Mouse (Mus musculus) stomach, embryonic 16.5 days (tissue): ENCODE data around the gene Olfr553. TPM values are rescaled to one million over a fixed set of nuclear protein-coding genes. Genes with fewer than 3 reads are reported as not detected.

Experiments used
- polyA plus RNA-seq: library from polyadenylated mRNA; unstranded; fragments of >200 nt; fragmentation: Nextera tagmentation; extraction: Ambion mirVana; gene quantifications from 2 replicates; pipeline ENCODE4 v1.2.1, GENCODE M21; 2015

Gene Olfr553
- polyA plus RNA-seq, 1 experiment from 2014 or later, result not detected

Other genes starting within 250 kb of the Olfr553 start
- gene Rrm1, start 176.5 kb downstream of the Olfr553 start, polyA plus RNA-seq, result 131 and 137 TPM in 2 replicates
- gene Olfr543, start 136.5 kb downstream of the Olfr553 start, polyA plus RNA-seq, result 0.30 and 0.54 TPM in 2 replicates
- gene Olfr544, start 129.9 kb downstream of the Olfr553 start, polyA plus RNA-seq, result 0.04 and 0.07 TPM in 2 replicates
- gene Olfr545, start 118.6 kb downstream of the Olfr553 start, polyA plus RNA-seq, result 0.16 and 0.17 TPM in 2 replicates
- gene Olfr547, start 83.5 kb downstream of the Olfr553 start, polyA plus RNA-seq, result not detected in 2 replicates
- not detected in 2 replicates for gene Olfr548-ps1, start 77.3 kb downstream of the Olfr553 start, polyA plus RNA-seq
- not detected in 2 replicates for gene Olfr549, start 68.3 kb downstream of the Olfr553 start, polyA plus RNA-seq
- gene Trim21, start 52.7 kb downstream of the Olfr553 start, polyA plus RNA-seq, result 0.26 and 0.58 TPM in 2 replicates
- gene Olfr550, start 46.8 kb downstream of the Olfr553 start, polyA plus RNA-seq, result not detected in 2 replicates
- gene Olfr551, start 26.3 kb downstream of the Olfr553 start, polyA plus RNA-seq, result not detected in 2 replicates
- gene Olfr552, start 20.4 kb downstream of the Olfr553 start, polyA plus RNA-seq, result not detected in 2 replicates
- not detected in 2 replicates for gene Olfr554, start 20.2 kb upstream of the Olfr553 start, polyA plus RNA-seq
- not detected in 2 replicates for gene Olfr555, start 40.6 kb upstream of the Olfr553 start, polyA plus RNA-seq
- gene Olfr556, start 46.7 kb upstream of the Olfr553 start, polyA plus RNA-seq, result not detected in 2 replicates
- gene Trim68, start 69.1 kb upstream of the Olfr553 start, polyA plus RNA-seq, result 15.7 and 16.5 TPM in 2 replicates
- gene Olfr557, start 77.7 kb upstream of the Olfr553 start, polyA plus RNA-seq, result not detected in 2 replicates
- 0.45 and 0.75 TPM in 2 replicates for gene Olfr558, start 84.0 kb upstream of the Olfr553 start, polyA plus RNA-seq
- not detected in 2 replicates for gene Olfr33, start 100.9 kb upstream of the Olfr553 start, polyA plus RNA-seq
- not detected in 2 replicates for gene Olfr559, start 109.3 kb upstream of the Olfr553 start, polyA plus RNA-seq
- gene Olfr560, start 141.1 kb upstream of the Olfr553 start, polyA plus RNA-seq, result not detected in 2 replicates
- gene Olfr78, start 141.3 kb upstream of the Olfr553 start, polyA plus RNA-seq, result 0.34 and 0.72 TPM in 2 replicates
- not detected in 2 replicates for gene Olfr561, start 153.0 kb upstream of the Olfr553 start, polyA plus RNA-seq
- gene Olfr564, start 185.3 kb upstream of the Olfr553 start, polyA plus RNA-seq, result not detected in 2 replicates
- gene Olfr566, start 240.5 kb upstream of the Olfr553 start, polyA plus RNA-seq, result not detected in 2 replicates